Mouse (Mus musculus) limb, embryonic 13.5 days (tissue): ENCODE data around the gene Ppil4. TPM values are rescaled to one million over a fixed set of nuclear protein-coding genes. Genes with fewer than 3 reads are reported as not detected.

ENCODE experiments used
- ATAC-seq: fragments of 200-750 bp; cut with Nextera tagmentation; 2 replicates; pipeline ENCODE4 v1.8.0; 2017; ENCODE audit warnings: low read depth, moderate number of reproducible peaks, moderate TSS enrichment; ENCODE audit not compliant: low FRiP score
- H3K27ac ChIP-seq: fragments of 300-500 bp; sonication (generic); 2 replicates; pipeline ENCODE4 v1.5.1; 2015; ENCODE audit warnings: inconsistent platforms, mild to moderate bottlenecking, moderate library complexity
- H3K27me3 ChIP-seq: fragments of 300-500 bp; sonication (generic); 2 replicates; pipeline ENCODE4 v1.6.1; 2015; ENCODE audit warnings: mild to moderate bottlenecking, inconsistent platforms
- H3K36me3 ChIP-seq: fragments of 300-500 bp; sonication (generic); 2 replicates; pipeline ENCODE4 v1.6.1; 2015; ENCODE audit warnings: inconsistent platforms, mild to moderate bottlenecking, moderate library complexity
- H3K4me1 ChIP-seq: fragments of 300-500 bp; sonication (generic); 2 replicates; pipeline ENCODE4 v1.6.1; 2015; ENCODE audit warnings: inconsistent platforms
- H3K4me2 ChIP-seq: fragments of 300-500 bp; sonication (generic); replicated peaks from 2 replicates; pipeline ENCODE4 v1.6.1; 2015; ENCODE audit warnings: inconsistent platforms, mild to moderate bottlenecking, moderate library complexity
- H3K4me3 ChIP-seq: fragments of 300-500 bp; sonication (generic); 2 replicates; pipeline ENCODE4 v1.5.1; 2015; ENCODE audit warnings: moderate library complexity, mild to moderate bottlenecking, inconsistent platforms
- H3K9ac ChIP-seq: fragments of 300-500 bp; sonication (generic); 2 replicates; pipeline ENCODE4 v1.6.1; 2015; ENCODE audit warnings: mild to moderate bottlenecking, inconsistent platforms
- H3K9me3 ChIP-seq: fragments of 300-500 bp; sonication (generic); 2 replicates; pipeline ENCODE4 v1.6.1; 2016; ENCODE audit warnings: inconsistent platforms
- WGBS: fragments of 180-500 bp; shearing (Covaris S2); methylation state at CpG from one replicate; pipeline ENCODE4 v1.1.7; 2015; 5-methylcytosine and 5-hydroxymethylcytosine counted together
- microRNA-seq: library from miRNA; unstranded; fragments of <30 nt; microRNA quantifications from one replicate; pipeline ENCODE4, GENCODE M21; 2016
- polyA plus RNA-seq: library from polyadenylated mRNA; unstranded; fragments of >200 nt; fragmentation: Nextera tagmentation; extraction: Ambion mirVana; gene quantifications from 2 replicates; pipeline ENCODE4 v1.2.1, GENCODE M21; 2015

The Ppil4 gene
- polyA plus RNA-seq, 1 experiment from 2014 or later, result 42.7 TPM

DNA sequence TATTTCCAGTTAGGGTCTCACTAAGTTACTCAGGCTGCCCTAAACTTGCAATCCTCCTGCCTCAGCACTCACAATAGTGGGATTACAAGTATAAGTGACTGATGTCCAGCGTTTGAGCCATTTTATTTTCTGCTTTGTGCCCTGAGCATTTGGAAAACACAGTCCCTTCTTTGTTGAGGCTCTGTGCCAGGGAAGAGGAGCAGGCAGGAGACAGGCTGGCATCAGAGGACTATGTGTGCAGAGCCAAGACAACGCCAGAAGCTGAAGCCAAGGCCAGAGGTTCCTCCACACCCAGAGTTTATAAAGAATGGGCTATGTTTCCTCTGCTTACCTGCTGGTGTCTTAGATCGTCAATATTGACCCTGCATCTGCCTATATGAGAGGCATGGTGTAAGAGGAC, 72.1 kb downstream of the Ppil4 start:
- H3K27ac ChIP-seq, result no peak overlapping the region
- no peak overlapping the region for H3K4me3 ChIP-seq
- H3K4me2 ChIP-seq, result no peak overlapping the region
- ATAC-seq, result no peak
- H3K4me1 ChIP-seq, result peaks cover 32% of the 10 kb centered on the region
- no peaks in the 10 kb centered on the region for H3K36me3 ChIP-seq
- WGBS, result 78% methylated on average over 3 of the region's 3 CpGs
- no peaks in the 10 kb centered on the region for H3K9me3 ChIP-seq
- H3K9ac ChIP-seq, result no peak overlapping the region
- peaks cover 37% of the 10 kb centered on the region for H3K27me3 ChIP-seq

GRCm38 (mm10) chr10:7866762-7867665, 74.3 kb downstream of the Ppil4 start:
- H3K9ac ChIP-seq, result peak overlapping the region; percentile 66
- peak overlapping the region; percentile 76 for H3K4me2 ChIP-seq
- 18% methylated on average over 50 of the region's 50 CpGs for WGBS
- no peaks in the 10 kb centered on the region for H3K9me3 ChIP-seq
- no peaks in the 10 kb centered on the region for H3K36me3 ChIP-seq
- no peak overlapping the region for H3K27ac ChIP-seq
- ATAC-seq, result no peak
- peaks cover 37% of the 10 kb centered on the region for H3K27me3 ChIP-seq
- H3K4me1 ChIP-seq, result peaks cover 24% of the 10 kb centered on the region
- H3K4me3 ChIP-seq, result peak overlapping the region; percentile 44

DNA sequence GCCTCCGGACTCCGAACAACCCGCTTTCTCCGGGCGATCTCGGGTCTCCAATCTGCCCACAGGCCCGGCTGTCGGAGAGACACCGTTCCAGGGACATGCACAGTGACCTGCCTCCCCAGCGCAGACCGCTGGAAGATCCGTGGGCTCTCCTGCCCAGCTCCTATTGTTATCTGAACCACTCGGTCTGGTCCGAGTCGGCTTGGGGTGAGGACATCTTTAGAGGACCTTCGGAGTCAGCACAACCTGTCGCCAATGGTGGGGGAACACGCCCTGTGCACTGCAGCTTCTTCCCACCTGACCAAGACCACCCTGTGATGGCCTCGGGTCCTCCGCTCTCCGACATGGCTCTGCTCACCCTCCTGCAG, 75.0 kb downstream of the Ppil4 start:
- Histone ChIP-seq H3K4me2 (peak overlapping the region; percentile 76), H3K4me3 (peak overlapping the region; percentile 44), H3K27ac (no peak overlapping the region), H3K36me3 (no peaks in the 10 kb centered on the region), H3K9ac (peak overlapping the region; percentile 66), H3K27me3 (peaks cover 37% of the 10 kb centered on the region), H3K9me3 (no peaks in the 10 kb centered on the region), H3K4me1 (peaks cover 22% of the 10 kb centered on the region)
- 27% methylated on average over 21 of the region's 21 CpGs for WGBS
- ATAC-seq, result no peak

DNA sequence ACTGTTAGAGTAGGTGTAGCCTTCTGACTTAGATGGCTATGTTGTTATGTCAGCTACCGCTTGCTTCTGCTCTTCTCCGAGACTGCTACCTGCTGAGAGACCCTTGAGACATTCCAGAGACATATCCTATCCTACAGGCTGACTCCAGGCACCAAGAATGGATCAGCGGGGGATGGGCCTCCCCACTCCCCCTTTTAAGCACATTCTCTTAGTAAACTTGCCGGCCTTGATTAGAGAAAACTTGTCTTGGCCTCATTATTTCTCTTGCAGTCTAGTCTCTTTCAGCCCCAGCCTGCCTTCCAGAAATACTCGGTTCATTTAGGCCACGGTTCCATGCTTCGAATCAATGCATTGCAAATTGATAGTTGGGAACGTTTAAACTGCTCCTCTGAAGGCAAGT, 77.1 kb downstream of the Ppil4 start:
- peaks cover 17% of the 10 kb centered on the region for H3K4me1 ChIP-seq
- H3K9ac ChIP-seq, result no peak overlapping the region
- no peaks in the 10 kb centered on the region for H3K36me3 ChIP-seq
- no peak for ATAC-seq
- no peak overlapping the region for H3K4me3 ChIP-seq
- H3K27ac ChIP-seq, result no peak overlapping the region
- no peaks in the 10 kb centered on the region for H3K9me3 ChIP-seq
- WGBS, result 55% methylated on average over 8 of the region's 8 CpGs
- peaks cover 37% of the 10 kb centered on the region for H3K27me3 ChIP-seq
- H3K4me2 ChIP-seq, result no peak overlapping the region

- H3K27ac ChIP-seq, result no peak overlapping the region
- H3K4me1 ChIP-seq, result peaks cover 17% of the 10 kb centered on the region
- no peaks in the 10 kb centered on the region for H3K36me3 ChIP-seq
- no peak overlapping the region for H3K4me3 ChIP-seq
- no peak for ATAC-seq
- WGBS, result 62% methylated on average over 11 of the region's 11 CpGs
- H3K9me3 ChIP-seq, result no peaks in the 10 kb centered on the region
- peaks cover 37% of the 10 kb centered on the region for H3K27me3 ChIP-seq
- H3K9ac ChIP-seq, result no peak overlapping the region
- no peak overlapping the region for H3K4me2 ChIP-seq
Measured at GRCm38 (mm10) chr10:7870571-7871315, 78.1 kb downstream of the Ppil4 start.

DNA sequence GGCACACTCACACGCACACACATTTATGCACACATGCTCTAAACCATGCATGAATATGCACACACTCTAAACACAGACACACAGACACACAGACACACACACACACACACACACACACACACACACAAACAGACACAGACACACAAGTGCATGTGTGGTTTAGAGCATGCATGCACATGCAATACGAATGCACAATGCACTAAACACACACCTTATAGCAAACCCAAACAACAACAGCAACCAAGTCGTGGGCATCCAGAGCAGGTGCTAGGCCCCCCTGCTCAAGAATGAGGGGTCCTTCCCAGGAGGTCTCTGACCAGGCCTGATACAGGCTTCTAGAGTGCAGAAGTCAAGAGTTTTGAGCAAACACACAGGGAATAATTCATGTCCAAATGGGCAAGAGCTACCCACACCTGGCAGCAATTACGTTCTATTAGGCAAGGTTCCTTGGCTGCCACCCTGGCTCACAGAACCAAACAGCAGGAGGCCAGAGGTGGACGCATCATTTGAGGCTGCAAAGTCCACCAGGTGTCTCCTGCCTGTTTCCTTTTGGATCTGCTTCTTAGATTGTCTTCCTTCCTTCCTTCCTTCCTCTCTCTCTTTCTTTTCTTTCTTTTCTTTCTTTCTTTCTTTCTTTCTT, 78.8 kb downstream of the Ppil4 start:
- Histone ChIP-seq H3K9ac (no peak overlapping the region), H3K27ac (no peak overlapping the region), H3K4me3 (no peak overlapping the region), H3K9me3 (no peaks in the 10 kb centered on the region), H3K4me2 (no peak overlapping the region), H3K4me1 (peaks cover 17% of the 10 kb centered on the region), H3K27me3 (peaks cover 32% of the 10 kb centered on the region), H3K36me3 (no peaks in the 10 kb centered on the region)
- no peak for ATAC-seq
- 71% methylated on average over 5 of the region's 5 CpGs for WGBS

Small RNA genes within 50 kb of the gene (microRNA-seq; reads per million reads assigned to microRNA genes)
- 1.2 reads per million for gene Mir5104

Other genes starting within 250 kb of the Ppil4 start
- 1.2 and 1.3 TPM in 2 replicates for gene Lrp11, start 203.1 kb upstream of the Ppil4 start, polyA plus RNA-seq
- gene Nup43, start 125.4 kb upstream of the Ppil4 start, polyA plus RNA-seq, result 61.0 and 67.0 TPM in 2 replicates
- 125 and 132 TPM in 2 replicates for gene Pcmt1, start 111.8 kb upstream of the Ppil4 start, polyA plus RNA-seq
- gene Lats1, start 111.7 kb upstream of the Ppil4 start, polyA plus RNA-seq, result 7.3 and 7.6 TPM in 2 replicates
- gene Katna1, start 66.9 kb upstream of the Ppil4 start, polyA plus RNA-seq, result 59.9 and 62.3 TPM in 2 replicates
- 84.4 and 88.7 TPM in 2 replicates for gene Ginm1, start 67 bp upstream of the Ppil4 start, polyA plus RNA-seq
- gene Zc3h12d, start 39.6 kb downstream of the Ppil4 start, polyA plus RNA-seq, result 0.41 TPM in 2 replicates
- 29.7 and 30.4 TPM in 2 replicates for gene Tab2, start 163.3 kb downstream of the Ppil4 start, polyA plus RNA-seq